Mouse (Mus musculus): ENCODE data around the gene Ube2s. TPM values are rescaled to one million over a fixed set of nuclear protein-coding genes. Genes with fewer than 3 reads are reported as not detected.

The Ube2s gene
- polyA plus RNA-seq, 1 experiment: 181 TPM

GRCm38 (mm10) chr7:4844245-4844916, 32.0 kb upstream of the Ube2s start, which contains the start of gene Shisa7:
Gene Shisa7 (minus strand): TSS chr7:4844696.
- no peaks in the 10 kb centered on the region for H3K4me1 ChIP-seq (ENCODE audit: control insufficient read depth, insufficient read depth, low read length)
- peak within 1 kb of the TSS; percentile 97 for H3K4me3 ChIP-seq (ENCODE audit: insufficient read depth, low read length)
- TF ChIP-seq CTCF (IDR thresholded peaks at IDR 0.05; ENCODE audit: extremely low read depth, insufficient read depth, low read length) (no peak), POLR2A (IDR thresholded peaks at IDR 0.05; ENCODE audit: extremely low read depth, insufficient read depth, low read length) (no peak; the same call in 1 of the 2 replicates)
- peak within 1 kb of the TSS; percentile 98 for H3K27ac ChIP-seq (ENCODE audit: insufficient read depth, low read length)

- Histone ChIP-seq H3K4me1 (ENCODE audit: control insufficient read depth, insufficient read depth, low read length) (no peaks in the 10 kb centered on the region), H3K27ac (ENCODE audit: insufficient read depth, low read length) (peak overlapping the region; percentile 98), H3K4me3 (ENCODE audit: insufficient read depth, low read length) (peak overlapping the region; percentile 97)
- TF ChIP-seq POLR2A (IDR thresholded peaks at IDR 0.05; ENCODE audit: extremely low read depth, insufficient read depth, low read length): no peak; the same call in 1 of the 2 replicates
- TF ChIP-seq CTCF (IDR thresholded peaks at IDR 0.05; ENCODE audit: extremely low read depth, insufficient read depth, low read length): no peak
These were observed 31.3 kb upstream of the Ube2s start for GRCm38 (mm10) chr7:4843604-4844244.

GRCm38 (mm10) chr7:4842634-4843131, 30.3 kb upstream of the Ube2s start:
- Histone ChIP-seq H3K27ac (ENCODE audit: insufficient read depth, low read length) (peak overlapping the region; percentile 98), H3K4me3 (ENCODE audit: insufficient read depth, low read length) (peak overlapping the region; percentile 97), H3K4me1 (ENCODE audit: control insufficient read depth, insufficient read depth, low read length) (peaks cover 2% of the 10 kb centered on the region; the same call in 1 of the 2 replicates)
- TF ChIP-seq POLR2A (IDR thresholded peaks at IDR 0.05; ENCODE audit: extremely low read depth, insufficient read depth, low read length) (0 out of 2 replicates have a peak, but pooled peaks have one; percentile 31), CTCF (IDR thresholded peaks at IDR 0.05; ENCODE audit: extremely low read depth, insufficient read depth, low read length) (no peak)

DNA sequence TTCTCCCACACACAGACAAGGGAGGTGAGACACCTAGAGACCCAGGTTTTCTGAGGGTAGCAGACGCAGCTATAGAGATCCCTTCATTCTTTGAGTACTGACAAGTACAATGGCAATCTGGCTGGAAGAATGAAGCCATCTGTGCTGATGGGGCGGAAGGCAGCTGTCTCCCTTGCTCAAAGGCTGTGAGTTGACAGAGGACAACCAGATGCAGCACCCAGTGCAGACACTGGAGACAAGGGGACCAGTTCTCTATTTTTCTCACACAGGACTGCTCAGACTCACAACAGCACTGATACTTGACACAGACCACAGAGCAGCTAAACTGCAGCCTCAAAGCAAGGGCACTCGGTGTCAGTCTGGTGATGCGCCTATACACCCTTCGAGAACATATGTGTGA, 29.7 kb upstream of the Ube2s start:
- Histone ChIP-seq H3K4me1 (ENCODE audit: control insufficient read depth, insufficient read depth, low read length) (peaks cover 2% of the 10 kb centered on the region; the same call in 1 of the 2 replicates), H3K27ac (ENCODE audit: insufficient read depth, low read length) (peak overlapping the region; percentile 61; the same call in 1 of the 2 replicates), H3K4me3 (ENCODE audit: insufficient read depth, low read length) (peak overlapping the region; percentile 97)
- no peak for TF ChIP-seq CTCF (IDR thresholded peaks at IDR 0.05; ENCODE audit: extremely low read depth, insufficient read depth, low read length)
- no peak for TF ChIP-seq POLR2A (IDR thresholded peaks at IDR 0.05; ENCODE audit: extremely low read depth, insufficient read depth, low read length)

GRCm38 (mm10) chr7:4837639-4838038, 25.2 kb upstream of the Ube2s start:
- TF ChIP-seq CTCF (IDR thresholded peaks at IDR 0.05; ENCODE audit: extremely low read depth, insufficient read depth, low read length) (no peak), POLR2A (IDR thresholded peaks at IDR 0.05; ENCODE audit: extremely low read depth, insufficient read depth, low read length) (no peak)
- Histone ChIP-seq H3K4me3 (ENCODE audit: insufficient read depth, low read length) (no peak overlapping the region), H3K4me1 (ENCODE audit: control insufficient read depth, insufficient read depth, low read length) (peaks cover 3% of the 10 kb centered on the region; the same call in 1 of the 2 replicates), H3K27ac (ENCODE audit: insufficient read depth, low read length) (no peak overlapping the region)

DNA sequence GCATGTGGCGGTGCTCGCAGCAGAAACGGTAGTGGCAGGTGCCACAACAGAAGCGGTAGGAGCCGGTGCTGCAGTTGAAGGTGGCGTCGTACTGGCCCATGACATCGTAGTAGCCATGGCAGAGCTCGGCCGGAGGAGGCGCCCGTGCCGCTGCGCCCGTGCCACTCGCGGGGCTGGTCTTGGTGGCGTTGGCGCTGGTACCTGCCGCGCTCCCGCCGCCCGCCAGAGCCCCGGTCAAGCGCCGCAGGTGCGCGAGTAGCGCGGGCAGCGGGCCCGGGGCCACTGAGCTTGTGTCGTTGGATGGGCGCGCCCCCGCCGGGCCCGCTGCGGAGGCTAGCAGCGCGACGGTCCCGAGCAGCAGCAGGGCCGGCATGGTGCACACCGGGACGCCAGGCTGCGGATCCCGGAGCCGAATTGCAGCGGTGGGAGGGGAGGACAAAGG, 24.0 kb upstream of the Ube2s start:
- Histone ChIP-seq H3K4me1 (ENCODE audit: control insufficient read depth, insufficient read depth, low read length) (peaks cover 3% of the 10 kb centered on the region; the same call in 1 of the 2 replicates), H3K27ac (ENCODE audit: insufficient read depth, low read length) (no peak overlapping the region), H3K4me3 (ENCODE audit: insufficient read depth, low read length) (peak overlapping the region; percentile 21; the same call in 1 of the 2 replicates)
- TF ChIP-seq POLR2A (IDR thresholded peaks at IDR 0.05; ENCODE audit: extremely low read depth, insufficient read depth, low read length) (no peak), CTCF (IDR thresholded peaks at IDR 0.05; ENCODE audit: extremely low read depth, insufficient read depth, low read length) (0 out of 2 replicates have a peak, but pooled peaks have one; percentile 17)

GRCm38 (mm10) chr7:4835631-4836327, 23.4 kb upstream of the Ube2s start:
- H3K27ac ChIP-seq (ENCODE audit: insufficient read depth, low read length): no peak overlapping the region
- H3K4me3 ChIP-seq (ENCODE audit: insufficient read depth, low read length): peak overlapping the region; percentile 21; the same call in 1 of the 2 replicates
- H3K4me1 ChIP-seq (ENCODE audit: control insufficient read depth, insufficient read depth, low read length): peaks cover 3% of the 10 kb centered on the region; the same call in 1 of the 2 replicates
- TF ChIP-seq POLR2A (IDR thresholded peaks at IDR 0.05; ENCODE audit: extremely low read depth, insufficient read depth, low read length) (no peak), CTCF (IDR thresholded peaks at IDR 0.05; ENCODE audit: extremely low read depth, insufficient read depth, low read length) (no peak)

DNA sequence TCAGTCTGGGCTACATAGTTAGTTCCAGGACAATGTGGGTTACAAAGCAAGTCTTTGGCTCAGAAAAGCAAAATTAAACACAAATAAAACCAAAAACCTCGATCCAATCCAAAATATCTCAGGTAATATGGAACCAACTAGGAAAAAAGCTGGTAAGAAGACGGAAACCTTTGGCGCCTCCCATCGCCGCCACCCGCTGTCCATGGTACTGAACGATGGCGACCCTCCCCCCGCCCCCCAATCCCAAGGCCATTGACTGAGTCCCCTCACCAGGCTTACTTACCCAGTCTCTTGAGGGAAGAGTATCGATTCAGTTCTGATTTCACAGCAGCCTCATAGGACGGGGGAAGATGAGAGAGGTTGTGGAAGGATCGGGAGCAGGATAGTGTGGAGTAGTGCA, 18.1 kb upstream of the Ube2s start:
- no peaks in the 10 kb centered on the region for H3K4me1 ChIP-seq (ENCODE audit: control insufficient read depth, insufficient read depth, low read length)
- H3K4me3 ChIP-seq (ENCODE audit: insufficient read depth, low read length): no peak overlapping the region
- TF ChIP-seq POLR2A (IDR thresholded peaks at IDR 0.05; ENCODE audit: extremely low read depth, insufficient read depth, low read length) (no peak), CTCF (IDR thresholded peaks at IDR 0.05; ENCODE audit: extremely low read depth, insufficient read depth, low read length) (no peak)
- no peak overlapping the region for H3K27ac ChIP-seq (ENCODE audit: insufficient read depth, low read length)

GRCm38 (mm10) chr7:4825365-4825764, 13.0 kb upstream of the Ube2s start:
- no peaks in the 10 kb centered on the region; the same call in 1 of the 2 replicates for H3K4me1 ChIP-seq (ENCODE audit: control insufficient read depth, insufficient read depth, low read length)
- no peak overlapping the region for H3K4me3 ChIP-seq (ENCODE audit: insufficient read depth, low read length)
- no peak for TF ChIP-seq POLR2A (IDR thresholded peaks at IDR 0.05; ENCODE audit: extremely low read depth, insufficient read depth, low read length)
- TF ChIP-seq CTCF (IDR thresholded peaks at IDR 0.05; ENCODE audit: extremely low read depth, insufficient read depth, low read length): no peak
- H3K27ac ChIP-seq (ENCODE audit: insufficient read depth, low read length): no peak overlapping the region
